Mouse (Mus musculus): ENCODE measurements at regions not wholly inside any gene's neighbourhood (a gene's known extent, or its start where the extent isn't known, plus 50 kb on each side); places are given as distances from the start of the nearest gene placed in this dataset.
"Not testable (repeated sequence)": the region's sequence is repeated elsewhere in the genome, so short reads cannot be mapped to it uniquely, and the experiment has no call there.

DNA sequence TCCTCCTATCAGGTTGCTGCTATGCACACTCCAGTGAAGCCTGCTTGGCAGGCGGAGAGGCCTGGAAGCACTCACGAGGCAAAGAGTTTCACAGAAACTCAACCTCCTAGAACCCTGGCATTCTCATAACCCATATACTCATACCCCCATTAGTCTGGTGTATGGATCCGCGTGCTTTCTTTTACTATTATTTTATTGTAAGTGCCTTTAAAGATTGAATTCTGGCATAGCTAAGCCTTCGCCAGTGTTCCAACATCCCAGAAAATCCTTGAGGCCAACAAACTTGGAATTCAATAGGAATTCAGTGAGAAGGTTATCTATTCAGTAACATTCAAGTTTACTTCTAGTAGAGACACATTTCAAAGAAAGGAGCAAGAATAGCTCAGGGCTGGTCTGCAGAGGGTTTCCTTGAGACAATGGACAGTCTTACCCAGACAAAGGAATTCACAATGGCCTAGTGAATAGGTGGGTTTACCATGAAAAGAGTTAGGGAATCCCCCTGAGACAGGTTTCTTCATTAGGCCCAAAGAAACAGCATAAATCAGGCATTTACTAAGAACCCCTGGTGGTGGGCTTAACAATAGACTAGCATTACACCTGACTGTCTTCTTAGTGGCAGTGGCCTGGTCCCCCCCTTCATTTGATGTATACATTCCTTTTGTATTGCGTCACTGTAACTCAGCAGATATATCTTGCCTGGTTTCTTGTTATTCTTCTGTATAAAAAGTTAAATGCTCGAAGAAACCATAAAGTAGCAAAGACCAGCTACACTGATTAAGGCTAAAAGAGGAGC lies 80.8 kb upstream of the Gm15446 start:
- not testable (repeated sequence) for DNase-seq (ENCODE audit: low read depth in 3 of 3, low spot score in 3 of 3); ATAC-seq (ENCODE audit: insufficient read depth); H3K27me3 ChIP-seq (ENCODE audit: control insufficient read depth, insufficient read depth, low read length); H3K4me1 ChIP-seq (replicated peaks; ENCODE audit: control insufficient read depth in 2 of 2, insufficient read depth in 2 of 2, low read length in 1 of 2); H3K27ac ChIP-seq; H3K4me2 ChIP-seq (ENCODE audit: low read depth); H3K9ac ChIP-seq (replicated peaks); H3K4me3 ChIP-seq (ENCODE audit: insufficient read depth in 1 of 2, low read depth in 2 of 2, low read length in 2 of 2); H3K36me3 ChIP-seq (replicated peaks; ENCODE audit: control insufficient read depth, insufficient read depth, low read depth); H3K9me3 ChIP-seq (ENCODE audit: control insufficient read depth, low read length)
- WGBS (ENCODE audit: insufficient replicate concordance): 64% methylated on average over 7 of the region's 7 CpGs

DNA sequence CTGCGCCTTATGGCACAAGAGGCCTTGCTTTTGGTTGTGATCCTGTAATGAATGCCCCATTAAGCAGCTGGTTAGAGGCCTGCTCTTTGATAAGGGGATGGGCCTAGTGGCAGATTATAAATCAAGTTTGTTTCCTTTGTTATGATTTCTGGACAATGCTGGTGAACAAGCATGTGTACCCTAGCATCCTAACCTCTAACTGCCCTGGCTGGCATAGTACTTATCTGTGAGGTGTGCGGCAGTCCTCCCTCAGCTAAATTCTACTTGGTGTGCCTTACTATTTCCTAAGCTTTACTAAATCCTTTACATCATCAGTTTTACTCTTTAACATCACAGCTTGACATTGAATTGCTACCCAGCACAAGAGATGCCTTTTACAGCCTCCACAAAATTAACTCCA lies 79.0 kb upstream of the Gm15446 start:
- peak overlapping the region; percentile 62 to 97 for H3K4me3 ChIP-seq (ENCODE audit: insufficient read depth in 1 of 2, low read depth in 2 of 2, low read length in 2 of 2)
- WGBS (ENCODE audit: insufficient replicate concordance): 62% methylated on average over 2 of the region's 2 CpGs

GRCm38 (mm10) chr5:109844753-109845186 lies 78.4 kb upstream of the Gm15446 start:
- Histone ChIP-seq H3K27ac (no peak overlapping the region), H3K9ac (replicated peaks) (peak overlapping the region; percentile 67), H3K36me3 (replicated peaks; ENCODE audit: control insufficient read depth, insufficient read depth, low read depth) (no peaks in the 10 kb centered on the region), H3K27me3 (ENCODE audit: control insufficient read depth, insufficient read depth, low read length) (no peaks in the 10 kb centered on the region), H3K4me2 (ENCODE audit: low read depth) (peak overlapping the region; percentile 61), H3K4me1 (replicated peaks; ENCODE audit: control insufficient read depth in 2 of 2, insufficient read depth in 2 of 2, low read length in 1 of 2) (no peaks in the 10 kb centered on the region), H3K4me3 (ENCODE audit: insufficient read depth in 1 of 2, low read depth in 2 of 2, low read length in 2 of 2) (peak overlapping the region; percentile 62 to 97), H3K9me3 (ENCODE audit: control insufficient read depth, low read length) (no peaks in the 10 kb centered on the region)
- 3% methylated on average over 15 of the region's 15 CpGs for WGBS (ENCODE audit: insufficient replicate concordance)
- DNase-seq (ENCODE audit: low read depth in 3 of 3, low spot score in 3 of 3) (peak; percentile 29 to 57 (median 36)), ATAC-seq (ENCODE audit: insufficient read depth) (peak; percentile 93)
- TF ChIP-seq CTCF (IDR thresholded peaks at IDR 0.05; ENCODE audit: low read depth) (no peak), EP300 (IDR thresholded peaks at IDR 0.05; ENCODE audit: low read depth) (no peak)

More for the DNA sequence above, 79.0 kb upstream of the Gm15446 start:
- not testable (repeated sequence) for ATAC-seq (ENCODE audit: insufficient read depth); H3K4me1 ChIP-seq (replicated peaks; ENCODE audit: control insufficient read depth in 2 of 2, insufficient read depth in 2 of 2, low read length in 1 of 2); H3K27me3 ChIP-seq (ENCODE audit: control insufficient read depth, insufficient read depth, low read length); DNase-seq (ENCODE audit: low read depth in 3 of 3, low spot score in 3 of 3); H3K27ac ChIP-seq; H3K36me3 ChIP-seq (replicated peaks; ENCODE audit: control insufficient read depth, insufficient read depth, low read depth); H3K9me3 ChIP-seq (ENCODE audit: control insufficient read depth, low read length)
- H3K4me2 ChIP-seq (ENCODE audit: low read depth): peak overlapping the region; percentile 61
- peak overlapping the region; percentile 67 for H3K9ac ChIP-seq (replicated peaks)

DNA sequence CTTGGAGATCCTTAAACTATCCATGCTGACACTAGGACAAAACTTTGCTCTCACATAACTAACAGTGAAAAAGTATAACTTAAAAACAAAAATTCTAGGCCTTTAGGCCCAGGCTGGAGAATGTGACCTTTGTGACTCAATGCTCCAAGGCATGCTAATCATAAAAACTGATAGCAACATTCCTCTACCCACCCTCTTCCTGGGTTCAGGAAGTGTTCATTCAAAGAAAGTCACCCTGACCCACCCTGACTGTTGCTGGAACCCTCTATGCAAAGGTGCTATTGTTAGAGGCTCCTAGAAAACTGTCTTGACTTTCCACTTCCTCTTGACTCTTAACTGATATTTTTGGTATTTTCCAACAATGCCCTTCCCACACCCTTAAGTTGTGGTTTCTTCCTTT lies 72.0 kb upstream of the Gm15446 start:
- H3K36me3 ChIP-seq (replicated peaks; ENCODE audit: control insufficient read depth, insufficient read depth, low read depth); H3K27ac ChIP-seq; H3K9ac ChIP-seq (replicated peaks); H3K9me3 ChIP-seq (ENCODE audit: control insufficient read depth, low read length); H3K4me2 ChIP-seq (ENCODE audit: low read depth); DNase-seq (ENCODE audit: low read depth in 3 of 3, low spot score in 3 of 3); H3K4me1 ChIP-seq (replicated peaks; ENCODE audit: control insufficient read depth in 2 of 2, insufficient read depth in 2 of 2, low read length in 1 of 2); H3K27me3 ChIP-seq (ENCODE audit: control insufficient read depth, insufficient read depth, low read length); ATAC-seq (ENCODE audit: insufficient read depth); H3K4me3 ChIP-seq (ENCODE audit: insufficient read depth in 1 of 2, low read depth in 2 of 2, low read length in 2 of 2): not testable (repeated sequence)

DNA sequence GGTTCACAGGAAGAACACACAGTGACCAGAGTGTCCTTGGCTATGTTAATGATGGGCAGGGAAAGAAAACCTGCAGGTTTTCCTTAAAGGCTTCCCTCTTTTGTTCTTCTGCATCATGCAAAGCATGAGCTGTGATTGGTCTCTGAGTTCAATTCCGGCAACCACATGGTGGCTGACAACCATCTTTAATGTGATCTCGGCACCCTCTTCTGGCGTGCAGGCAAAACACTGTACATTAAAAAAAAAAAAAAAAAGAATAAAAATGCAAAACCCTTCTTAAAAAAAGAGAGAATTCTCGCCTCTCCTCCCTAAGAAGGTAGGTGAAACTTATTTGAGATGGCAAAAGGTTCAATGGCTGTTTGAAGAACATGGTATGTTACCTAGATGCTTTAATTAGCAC lies 62.8 kb upstream of the Gm15446 start:
- 59% methylated on average over 4 of the region's 4 CpGs for WGBS (ENCODE audit: insufficient replicate concordance)
- no peak for ATAC-seq (ENCODE audit: insufficient read depth)

GRCm38 (mm10) chr5:109864517-109864916 lies 58.7 kb upstream of the Gm15446 start:
- not testable (repeated sequence) for DNase-seq (ENCODE audit: low read depth in 3 of 3, low spot score in 3 of 3); ATAC-seq (ENCODE audit: insufficient read depth)

More for the DNA sequence above, 62.8 kb upstream of the Gm15446 start:
- Histone ChIP-seq H3K4me3 (ENCODE audit: insufficient read depth in 1 of 2, low read depth in 2 of 2, low read length in 2 of 2) (no peak overlapping the region), H3K27ac (no peak overlapping the region), H3K27me3 (ENCODE audit: control insufficient read depth, insufficient read depth, low read length) (no peaks in the 10 kb centered on the region), H3K4me1 (replicated peaks; ENCODE audit: control insufficient read depth in 2 of 2, insufficient read depth in 2 of 2, low read length in 1 of 2) (no peaks in the 10 kb centered on the region), H3K36me3 (replicated peaks; ENCODE audit: control insufficient read depth, insufficient read depth, low read depth) (no peaks in the 10 kb centered on the region), H3K9ac (replicated peaks) (no peak overlapping the region), H3K9me3 (ENCODE audit: control insufficient read depth, low read length) (no peaks in the 10 kb centered on the region), H3K4me2 (ENCODE audit: low read depth) (no peak overlapping the region)
- no peak for TF ChIP-seq EP300 (IDR thresholded peaks at IDR 0.05; ENCODE audit: low read depth)
- no peak for TF ChIP-seq CTCF (IDR thresholded peaks at IDR 0.05; ENCODE audit: low read depth)
- DNase-seq (ENCODE audit: low read depth in 3 of 3, low spot score in 3 of 3): no peak

More at GRCm38 (mm10) chr5:109864517-109864916, 58.7 kb upstream of the Gm15446 start:
- H3K27me3 ChIP-seq (ENCODE audit: control insufficient read depth, insufficient read depth, low read length); H3K4me3 ChIP-seq (ENCODE audit: insufficient read depth in 1 of 2, low read depth in 2 of 2, low read length in 2 of 2); H3K4me1 ChIP-seq (replicated peaks; ENCODE audit: control insufficient read depth in 2 of 2, insufficient read depth in 2 of 2, low read length in 1 of 2); H3K9ac ChIP-seq (replicated peaks); H3K9me3 ChIP-seq (ENCODE audit: control insufficient read depth, low read length); H3K4me2 ChIP-seq (ENCODE audit: low read depth); H3K36me3 ChIP-seq (replicated peaks; ENCODE audit: control insufficient read depth, insufficient read depth, low read depth); H3K27ac ChIP-seq: not testable (repeated sequence)

All from liver, embryonic 14.5 days (tissue).